Mouse (Mus musculus) central nervous system, embryonic 14 days (tissue): ENCODE measurements around the gene Dctn1. TPM values are rescaled to one million over a fixed set of nuclear protein-coding genes. Genes with fewer than 3 reads are reported as not detected.

ENCODE experiments used
- polyA plus RNA-seq: library from polyadenylated mRNA; depleted of rRNA; stranded (reverse); fragments of >200 nt; gene quantifications from 2 replicates; pipeline ENCODE4 v1.2.3, GENCODE M21; 2012; rRNA removed

The Dctn1 gene
- polyA plus RNA-seq = 202 and 214 TPM in 2 replicates

DNA sequence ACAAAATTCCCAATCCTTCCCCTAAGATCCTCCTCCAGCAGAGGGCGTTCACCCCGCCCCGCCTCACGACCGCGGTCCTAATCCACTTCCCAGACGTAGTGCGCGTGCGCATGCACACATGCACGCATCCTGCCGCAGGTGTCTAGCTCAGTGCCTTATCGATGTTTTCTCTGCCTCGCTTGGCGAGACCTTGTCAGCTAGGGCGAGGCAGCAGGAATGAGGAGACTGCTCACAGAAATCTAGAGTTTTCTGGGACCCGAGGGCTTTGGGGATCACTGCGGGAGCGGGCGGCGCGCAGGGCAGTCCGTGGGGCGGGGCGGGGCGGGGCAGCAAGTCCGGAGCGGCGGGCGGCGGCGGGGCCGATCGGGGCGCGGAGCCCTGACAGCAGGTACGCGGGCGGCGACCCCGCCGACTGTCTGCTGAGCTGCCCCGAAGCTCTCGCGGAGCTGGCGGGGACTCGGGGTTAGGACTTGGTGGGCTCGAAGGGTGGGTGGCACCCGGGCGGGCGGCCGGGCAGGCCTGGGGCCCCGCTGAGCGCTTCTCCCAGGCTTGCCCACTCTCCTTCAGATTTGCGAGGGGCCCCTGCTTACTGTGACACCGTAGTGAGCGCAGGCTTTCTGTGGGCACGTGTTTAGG, at the start of gene Dctn1:
Gene Dctn1 (plus strand): TSS at position 314 of the 636 bp plus-strand sequence.

DNA sequence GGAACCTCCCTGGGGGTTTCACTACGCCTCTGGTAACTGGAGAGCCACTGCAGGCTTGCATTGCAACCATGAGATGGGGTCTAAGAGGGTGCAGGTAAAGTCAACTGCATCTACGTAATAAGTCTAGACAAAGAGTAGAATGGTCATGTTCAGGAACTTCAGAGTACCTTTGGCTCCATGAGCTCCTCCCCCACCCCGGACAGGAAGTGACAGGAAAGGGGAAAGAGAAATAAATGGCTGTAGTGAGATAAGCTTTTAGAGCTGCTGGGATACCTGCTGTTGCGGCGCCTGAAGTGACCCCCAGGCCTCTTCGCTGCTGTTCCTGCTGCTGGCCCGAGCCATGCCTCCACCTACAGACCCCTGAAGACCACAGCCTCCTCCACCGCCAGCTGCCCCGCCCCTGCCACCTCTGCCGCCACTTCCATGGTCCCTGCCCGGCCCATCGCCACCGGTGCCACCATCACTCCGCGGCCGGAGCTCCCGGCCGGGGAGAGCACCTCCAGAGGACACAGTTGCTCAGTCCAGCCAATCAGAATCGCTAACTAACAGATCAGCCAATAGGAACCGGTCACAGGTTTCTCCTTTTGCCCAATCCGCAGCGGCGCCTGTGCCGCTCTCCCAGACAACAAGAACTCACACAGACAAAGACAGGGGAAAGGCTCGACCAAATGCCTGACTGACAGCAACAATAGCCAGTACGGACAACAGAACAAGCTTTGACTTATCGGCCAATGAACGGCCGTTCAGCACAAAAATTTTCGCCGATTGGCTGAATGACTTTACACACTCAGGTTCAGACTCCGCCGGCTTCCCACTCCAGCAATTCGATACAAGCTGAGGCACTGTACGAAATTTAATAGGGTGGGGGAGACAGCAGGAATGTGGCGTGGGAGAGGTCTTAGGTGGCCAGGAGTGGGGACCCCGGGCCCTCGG, 44.5 kb upstream of the Dctn1 start, which contains the start of gene Wbp1:
Gene Wbp1 (minus strand): TSS at position 630 of the 933 bp plus-strand sequence.

DNA sequence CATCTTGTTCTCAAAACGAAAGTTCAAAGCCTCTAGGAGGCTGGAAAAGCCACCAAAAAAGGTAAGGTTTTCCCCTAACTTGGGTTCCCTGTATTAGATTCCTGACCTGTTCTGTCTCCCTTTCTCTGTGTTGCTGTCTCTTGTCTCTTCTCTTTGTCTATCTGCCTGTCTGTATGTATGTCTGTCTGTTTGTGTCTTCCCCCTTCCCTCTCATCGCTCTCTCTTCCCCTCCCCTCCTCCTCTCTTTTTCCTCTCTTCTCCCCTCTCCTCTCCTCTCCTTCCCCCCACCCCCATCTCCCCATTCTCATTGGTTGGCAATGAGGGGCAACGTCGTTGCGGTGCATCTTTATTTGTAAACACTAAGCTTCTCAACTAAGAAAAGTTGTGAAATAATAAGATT, 40.4 kb upstream of the Dctn1 start, which contains the start of gene Ino80b:
Gene Ino80b (minus strand): TSS at position 101 of the 400 bp plus-strand sequence.

DNA sequence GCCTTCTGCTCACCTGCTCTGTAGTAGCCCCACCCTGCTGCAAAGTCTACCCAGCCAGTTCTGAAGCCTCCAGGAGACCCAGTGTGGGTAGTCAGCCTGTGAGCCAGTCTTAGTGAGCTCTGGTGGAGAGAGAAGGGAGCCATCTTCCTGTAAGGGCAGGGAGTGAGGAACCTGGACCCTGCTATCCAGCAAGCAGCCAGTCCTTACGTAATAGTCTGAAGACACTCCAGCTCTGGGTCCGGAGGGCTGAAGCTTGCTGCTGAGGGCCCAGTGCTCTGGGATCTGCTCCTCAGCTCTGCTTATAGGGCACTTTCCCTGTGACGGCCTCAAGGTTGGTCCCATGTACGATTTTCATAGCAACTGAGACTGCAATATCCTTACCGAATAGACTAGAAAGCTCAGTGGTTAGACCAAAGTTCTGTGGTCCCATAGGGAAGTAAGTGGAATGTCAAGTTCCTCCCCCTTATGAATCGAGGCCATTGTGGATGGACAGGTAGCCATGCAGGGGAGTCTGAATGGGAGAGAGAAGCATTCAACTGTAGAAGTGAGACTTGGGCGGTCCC, 30.7 kb upstream of the Dctn1 start, which contains the start of gene Rtkn:
Gene Rtkn (plus strand): TSS at position 513 of the 563 bp plus-strand sequence.

DNA sequence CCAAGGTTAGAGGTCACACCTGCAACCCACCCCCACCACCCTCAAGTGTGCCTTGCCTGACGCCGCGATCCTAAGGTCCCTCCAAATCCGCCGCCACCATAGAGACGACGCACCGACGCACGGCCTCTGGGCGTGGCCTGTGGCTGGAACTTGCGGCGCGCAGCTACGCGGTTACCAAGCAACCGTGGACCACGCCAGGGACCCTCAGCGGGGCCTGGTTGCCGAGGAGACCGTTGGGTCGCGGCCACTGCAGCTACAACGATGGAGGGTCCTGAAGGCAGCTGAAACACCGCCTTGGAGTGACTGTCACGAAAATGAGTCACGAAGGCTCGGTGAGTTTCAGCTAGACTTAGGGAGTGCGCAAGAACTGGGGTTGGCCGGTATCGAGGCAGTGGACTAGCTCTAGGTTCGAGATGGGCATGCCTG, 9.4 kb upstream of the Dctn1 start, which contains the start of the genes Wdr54 and 1700003E16Rik:
Gene Wdr54 (minus strand): TSS at position 139 of the 426 bp plus-strand sequence.
Gene 1700003E16Rik (plus strand): TSS at position 146 of the 426 bp plus-strand sequence.

DNA sequence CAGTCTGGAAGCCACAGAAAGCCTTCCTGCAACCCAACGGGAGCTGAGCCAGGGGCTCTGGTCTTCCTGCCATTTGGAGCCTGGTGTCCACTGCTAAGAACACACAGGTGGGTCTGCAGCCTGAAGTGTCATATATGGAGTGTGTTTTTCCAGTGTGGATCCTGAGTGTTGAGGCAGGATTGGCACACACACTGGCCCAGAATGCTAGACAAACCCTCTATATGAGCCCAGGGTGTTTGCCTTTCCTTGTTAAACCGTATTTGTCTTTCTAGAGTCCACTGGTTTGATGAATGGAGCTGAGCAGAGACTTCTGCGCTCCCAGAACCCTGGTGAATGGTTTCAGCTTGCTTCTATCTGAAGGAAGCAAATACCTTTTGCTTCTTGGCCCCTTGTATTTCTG, 54.1 kb downstream of the Dctn1 start, which contains the start of gene Slc4a5:
Gene Slc4a5 (plus strand): TSS at position 15 of the 400 bp plus-strand sequence.

Other genes starting within 250 kb of the Dctn1 start
- gene Sema4f, start 226.2 kb upstream of the Dctn1 start, polyA plus RNA-seq = 17.5 and 21.0 TPM in 2 replicates
- gene M1ap, start 219.0 kb upstream of the Dctn1 start, polyA plus RNA-seq = 0.12 and 0.28 TPM in 2 replicates
- gene Dok1, start 132.4 kb upstream of the Dctn1 start, polyA plus RNA-seq = 3.2 and 7.1 TPM in 2 replicates
- gene Loxl3, start 131.7 kb upstream of the Dctn1 start, polyA plus RNA-seq = 8.4 and 18.4 TPM in 2 replicates
- gene Aup1, start 111.4 kb upstream of the Dctn1 start, polyA plus RNA-seq = 306 and 308 TPM in 2 replicates
- 83.5 and 85.6 TPM in 2 replicates for gene Htra2, start 110.6 kb upstream of the Dctn1 start, polyA plus RNA-seq
- gene Dqx1, start 108.1 kb upstream of the Dctn1 start, polyA plus RNA-seq = 1.4 and 1.5 TPM in 2 replicates
- gene Tlx2, start 95.6 kb upstream of the Dctn1 start, polyA plus RNA-seq = 0.28 and 3.1 TPM in 2 replicates
- gene Pcgf1, start 88.1 kb upstream of the Dctn1 start, polyA plus RNA-seq = 62.5 and 64.1 TPM in 2 replicates
- 0.46 and 0.70 TPM in 2 replicates for gene Lbx2, start 79.6 kb upstream of the Dctn1 start, polyA plus RNA-seq
- gene Ccdc142, start 64.3 kb upstream of the Dctn1 start, polyA plus RNA-seq = 8.7 and 9.8 TPM in 2 replicates
- 9.4 and 10.1 TPM in 2 replicates for gene Gm42688, start 64.3 kb upstream of the Dctn1 start, polyA plus RNA-seq
- 114 and 124 TPM in 2 replicates for gene Mrpl53, start 56.9 kb upstream of the Dctn1 start, polyA plus RNA-seq
- gene Mogs, start 50.4 kb upstream of the Dctn1 start, polyA plus RNA-seq = 51.7 and 54.5 TPM in 2 replicates
- gene Wbp1, start 44.4 kb upstream of the Dctn1 start, polyA plus RNA-seq = 283 and 344 TPM in 2 replicates
- gene Ino80b, start 40.5 kb upstream of the Dctn1 start, polyA plus RNA-seq = 44.4 and 48.3 TPM in 2 replicates
- gene Rtkn, start 30.5 kb upstream of the Dctn1 start, polyA plus RNA-seq = 31.1 and 51.8 TPM in 2 replicates
- gene Wdr54, start 9.5 kb upstream of the Dctn1 start, polyA plus RNA-seq = 22.1 and 23.0 TPM in 2 replicates
- 2.3 and 2.5 TPM in 2 replicates for gene 1700003E16Rik, start 9.5 kb upstream of the Dctn1 start, polyA plus RNA-seq
- 3.4 and 4.1 TPM in 2 replicates for gene Slc4a5, start 53.9 kb downstream of the Dctn1 start, polyA plus RNA-seq
- 18.8 and 20.9 TPM in 2 replicates for gene Mthfd2, start 160.0 kb downstream of the Dctn1 start, polyA plus RNA-seq
- 28.4 and 29.6 TPM in 2 replicates for gene Mob1a, start 160.1 kb downstream of the Dctn1 start, polyA plus RNA-seq
- 35.8 and 40.1 TPM in 2 replicates for gene Bola3, start 183.2 kb downstream of the Dctn1 start, polyA plus RNA-seq